Mouse (Mus musculus): ENCODE results near the gene Wdr54.

The Wdr54 gene

DNA sequence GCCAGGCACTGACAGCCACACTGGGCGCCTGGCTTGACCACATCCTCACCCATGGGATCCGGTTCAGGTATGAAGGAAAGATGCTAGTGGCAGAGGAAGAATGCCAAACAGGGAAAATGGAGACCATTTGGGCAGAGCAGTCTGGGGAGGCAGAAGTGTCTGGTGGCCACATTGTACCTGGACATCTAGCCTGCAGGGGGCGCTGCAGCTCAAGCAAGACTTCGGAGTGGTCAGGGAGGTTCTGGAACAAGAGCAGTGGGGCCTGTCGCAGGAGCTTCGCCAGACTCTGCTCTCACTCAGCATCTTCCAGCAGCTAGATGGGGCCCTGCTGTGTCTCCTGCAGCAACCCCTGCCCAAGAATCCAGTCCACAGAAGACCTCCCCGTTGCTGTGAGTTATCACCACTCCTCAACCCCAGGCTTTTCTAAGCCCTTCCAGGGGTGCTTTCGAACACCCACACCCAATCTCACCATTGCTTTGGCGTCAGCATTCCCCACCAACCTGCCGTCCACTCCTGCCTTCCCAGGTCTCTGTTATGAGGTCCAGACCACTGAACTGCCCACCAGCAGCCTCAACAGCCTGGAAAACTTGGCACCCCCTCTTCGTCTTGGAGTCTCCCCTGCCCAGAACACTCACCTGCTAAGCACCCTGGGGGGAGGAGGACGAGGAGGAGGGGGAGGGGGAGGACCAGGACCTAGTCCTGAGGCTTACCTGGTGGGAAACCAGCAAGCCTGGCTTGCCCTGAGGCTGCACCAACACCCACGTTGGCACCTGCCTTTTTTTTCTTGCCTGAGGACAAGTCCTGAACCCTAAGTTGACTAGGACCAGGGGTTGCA lies 48.4 kb downstream of the Wdr54 start:
- peak in 1 of 2 experiments; percentile 73 for DNase-seq (ENCODE audit: low read depth in 1 of 2, low spot score in 2 of 2)

DNA sequence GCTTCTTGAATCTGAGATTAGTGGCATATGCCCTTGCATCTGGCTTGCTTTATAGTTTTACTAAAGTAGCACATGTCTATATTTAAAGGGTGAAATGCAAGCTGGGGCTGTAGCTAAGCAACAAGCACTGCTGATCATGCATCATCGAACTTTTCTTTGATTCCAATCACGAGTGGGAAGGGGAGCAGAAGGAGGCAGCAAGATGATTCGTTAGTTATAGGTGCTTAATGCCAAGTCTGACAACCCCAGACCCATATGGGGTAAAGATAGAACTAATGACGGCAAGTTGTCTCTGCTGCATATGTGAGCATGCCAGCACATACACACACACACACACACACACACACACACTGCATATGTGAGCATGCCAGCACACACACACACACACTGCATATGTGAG lies 52.0 kb downstream of the Wdr54 start:
- DNase-seq (ENCODE audit: low read depth in 1 of 2, low spot score in 2 of 2): no peak

DNA sequence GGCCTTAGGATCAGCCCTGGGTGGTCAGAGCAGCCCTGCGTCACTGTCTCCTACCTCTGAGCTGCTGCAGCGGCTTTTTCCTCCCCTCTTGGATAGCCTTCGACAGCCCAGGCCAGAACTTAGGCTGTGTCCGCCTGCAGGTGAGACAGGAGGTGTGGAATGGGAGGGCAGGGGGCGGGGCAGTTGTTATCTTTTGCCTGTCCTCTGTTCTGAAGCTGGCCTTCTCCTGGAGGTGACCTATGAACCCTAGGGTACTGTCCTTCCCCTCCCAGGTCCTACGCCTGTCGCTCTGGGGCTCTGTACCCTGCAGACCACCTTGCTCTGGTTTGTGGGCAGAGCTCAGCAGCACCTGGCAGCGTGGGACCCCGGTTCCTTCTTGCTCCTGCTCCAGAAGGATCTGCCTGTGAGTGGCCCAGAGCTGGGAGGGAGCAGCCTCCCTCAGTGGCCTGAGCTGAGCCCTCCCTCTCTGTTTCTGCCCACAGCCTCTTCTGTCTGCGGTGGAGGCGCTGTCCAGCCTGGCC lies 53.0 kb downstream of the Wdr54 start:
- no peak for DNase-seq (ENCODE audit: low read depth in 1 of 2, low spot score in 2 of 2)

DNA sequence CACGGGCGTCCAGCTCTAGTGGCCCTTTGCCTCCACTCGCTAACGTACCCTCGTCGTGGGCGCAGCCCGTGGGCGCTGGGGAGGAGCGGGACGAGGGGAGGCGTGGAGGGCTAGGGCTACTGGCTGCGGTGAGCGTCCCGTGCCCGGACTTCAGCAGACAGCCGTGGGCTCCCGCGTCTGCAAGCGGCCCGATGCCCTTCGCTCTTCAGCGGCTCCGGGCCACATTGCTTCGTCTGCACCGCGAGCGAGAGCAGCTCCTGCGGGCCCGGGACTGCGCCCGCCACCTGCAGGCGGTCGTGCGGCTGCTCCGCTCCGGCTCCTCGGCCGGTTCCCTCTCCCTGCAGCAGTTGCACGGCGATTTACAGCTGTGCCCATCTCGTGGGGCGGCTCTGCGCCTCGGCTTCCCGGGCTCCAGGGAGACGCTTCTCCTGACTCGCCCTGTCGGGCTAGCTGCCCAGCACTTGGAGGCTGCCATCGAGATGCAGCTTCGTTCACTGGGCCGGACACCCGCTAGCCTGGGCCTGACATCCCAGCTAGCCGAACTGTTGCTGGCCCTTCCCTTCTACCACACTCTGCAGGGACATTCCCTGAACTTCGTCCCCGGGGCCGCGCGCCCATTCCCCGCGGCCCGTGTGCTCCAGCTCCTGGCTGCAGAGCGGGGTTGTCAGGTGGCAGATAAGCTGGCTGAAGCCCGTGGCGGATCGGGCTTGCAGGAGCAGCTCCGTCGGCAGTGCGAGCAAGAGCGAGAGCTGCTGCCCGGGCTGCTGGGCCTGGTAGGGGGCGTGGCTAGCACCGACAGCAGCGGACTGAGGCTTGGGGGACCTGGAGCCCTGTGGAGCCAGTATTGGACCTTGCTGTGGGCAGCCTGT lies 54.3 kb downstream of the Wdr54 start:
- DNase-seq (ENCODE audit: low read depth in 1 of 2, low spot score in 2 of 2): peak in 1 of 2 experiments; percentile 27

DNA sequence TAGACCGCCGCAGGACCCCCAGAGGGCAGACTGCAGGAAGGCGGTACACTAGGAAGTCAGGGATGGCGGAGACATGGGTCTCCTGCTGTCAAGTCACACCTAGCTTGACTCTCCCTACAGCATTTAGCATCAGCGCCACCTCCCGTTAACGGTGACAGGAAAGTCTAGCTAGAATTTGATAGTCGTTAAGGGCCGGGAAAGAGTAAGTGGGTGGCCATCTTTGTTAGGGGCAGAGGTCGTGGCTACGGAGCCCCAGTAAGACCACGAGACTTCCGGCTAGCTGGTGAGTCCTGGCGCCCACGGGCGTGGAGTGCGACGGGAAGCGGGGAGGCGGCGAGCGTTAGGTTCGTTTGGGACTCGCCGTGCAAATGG lies 54.9 kb downstream of the Wdr54 start, which contains the start of the genes Ccdc142 and Gm42688:
TSS of gene Ccdc142 (plus strand) at position 286 of the 372 bp plus-strand sequence.
TSS of gene Gm42688 (plus strand) at position 302 of the 372 bp plus-strand sequence.
- peak; percentile 62 to 75 for DNase-seq (ENCODE audit: low read depth in 1 of 2, low spot score in 2 of 2)
